Mouse (Mus musculus): ENCODE results near the gene Atraid. TPM values are rescaled to one million over a fixed set of nuclear protein-coding genes. Genes with fewer than 3 reads are reported as not detected.
"Not testable (repeated sequence)": the region's sequence is repeated elsewhere in the genome, so short reads cannot be mapped to it uniquely, and the experiment has no call there.

The Atraid gene
- total RNA-seq (2021): 10 to 100 TPM; 71.4 to 75.3 TPM
- long read RNA-seq, experiment 1, transcript Atraid-201 (7 exons, 966 nt): major isoform, 74 of 88 reads
- long read RNA-seq, experiment 1, partial matches to known transcripts: 2 of 88 reads
- long read RNA-seq, experiment 1, other reads (novel, unspliced or antisense): 5 of 88 reads
- long read RNA-seq, experiment 2, transcript Atraid-201 (7 exons, 966 nt): major isoform, 55 of 59 reads
- long read RNA-seq, experiment 2, partial matches to known transcripts: 2 of 59 reads
- long read RNA-seq, experiment 2, other reads (novel, unspliced or antisense): 1 of 59 reads

GRCm38 (mm10) chr5:31047848-31048762 lies at the start of gene Atraid:
TSS of gene Atraid (plus strand) at chr5:31048312.
- intact Hi-C loops (cut with DNase I): no loop called here
- DNase-seq (ENCODE audit: low spot score in 2 of 2): peak; percentile 98

GRCm38 (mm10) chr5:30999324-30999723 lies 48.8 kb upstream of the Atraid start:
- intact Hi-C loops (cut with DNase I): loop anchor here (5.0 kb wide), 1 partner anchor 192 kb away; no protein-coding TSS in a partner anchor
- no peak for DNase-seq (ENCODE audit: low spot score in 2 of 2)

- intact Hi-C loops (cut with DNase I): no loop called here
- no peak for DNase-seq (ENCODE audit: low spot score in 2 of 2)
Observed at GRCm38 (mm10) chr5:31000122-31000521, 48.0 kb upstream of the Atraid start.

GRCm38 (mm10) chr5:31000993-31001392 lies 47.1 kb upstream of the Atraid start:
- DNase-seq (ENCODE audit: low spot score in 2 of 2): no peak
- intact Hi-C loops (cut with DNase I): no loop called here

- intact Hi-C loops (cut with DNase I): no loop called here
- no peak for DNase-seq (ENCODE audit: low spot score in 2 of 2)
Observed at GRCm38 (mm10) chr5:31001560-31001959, 46.6 kb upstream of the Atraid start.

GRCm38 (mm10) chr5:31004184-31004583 lies 43.9 kb upstream of the Atraid start:
- intact Hi-C loops (cut with DNase I): loop anchor here (2.0 kb wide), 1 partner anchor 73 kb away; no protein-coding TSS in a partner anchor
- peak; percentile 92 to 95 for DNase-seq (ENCODE audit: low spot score in 2 of 2)

- no peak for DNase-seq (ENCODE audit: low spot score in 2 of 2)
- intact Hi-C loops (cut with DNase I): no loop called here
Observed at GRCm38 (mm10) chr5:31012737-31013136, 35.4 kb upstream of the Atraid start.

- intact Hi-C loops (cut with DNase I): no loop called here
- DNase-seq (ENCODE audit: low spot score in 2 of 2): no peak
Observed at GRCm38 (mm10) chr5:31015913-31016312, 32.2 kb upstream of the Atraid start.

- DNase-seq (ENCODE audit: low spot score in 2 of 2); intact Hi-C loops (cut with DNase I): not testable (repeated sequence)
Observed at GRCm38 (mm10) chr5:31021790-31022189, 26.3 kb upstream of the Atraid start.

- intact Hi-C loops (cut with DNase I): no loop called here
Observed at GRCm38 (mm10) chr5:31022690-31023089, 25.4 kb upstream of the Atraid start.

GRCm38 (mm10) chr5:31023254-31023653 lies 24.9 kb upstream of the Atraid start:
- no peak for DNase-seq (ENCODE audit: low spot score in 2 of 2)
- intact Hi-C loops (cut with DNase I): no loop called here

More at GRCm38 (mm10) chr5:31022690-31023089, 25.4 kb upstream of the Atraid start:
- DNase-seq (ENCODE audit: low spot score in 2 of 2): no peak

- intact Hi-C loops (cut with DNase I): no loop called here
- no peak for DNase-seq (ENCODE audit: low spot score in 2 of 2)
Observed at GRCm38 (mm10) chr5:31024641-31025040, 23.5 kb upstream of the Atraid start.

GRCm38 (mm10) chr5:31030926-31031325 lies 17.2 kb upstream of the Atraid start:
- intact Hi-C loops (cut with DNase I): no loop called here

GRCm38 (mm10) chr5:31031508-31031907 lies 16.6 kb upstream of the Atraid start:
- DNase-seq (ENCODE audit: low spot score in 2 of 2): no peak
- intact Hi-C loops (cut with DNase I): no loop called here

More at GRCm38 (mm10) chr5:31030926-31031325, 17.2 kb upstream of the Atraid start:
- DNase-seq (ENCODE audit: low spot score in 2 of 2): no peak

- no peak for DNase-seq (ENCODE audit: low spot score in 2 of 2)
- intact Hi-C loops (cut with DNase I): no loop called here
Observed at GRCm38 (mm10) chr5:31034669-31035068, 13.4 kb upstream of the Atraid start.

GRCm38 (mm10) chr5:31036556-31036955 lies 11.6 kb upstream of the Atraid start:
- DNase-seq (ENCODE audit: low spot score in 2 of 2); intact Hi-C loops (cut with DNase I): not testable (repeated sequence)

- intact Hi-C loops (cut with DNase I): no loop called here
- DNase-seq (ENCODE audit: low spot score in 2 of 2): no peak
Observed at GRCm38 (mm10) chr5:31038171-31038845, 9.8 kb upstream of the Atraid start.

GRCm38 (mm10) chr5:31046416-31046815 lies 1.7 kb upstream of the Atraid start:
- DNase-seq (ENCODE audit: low spot score in 2 of 2): no peak
- intact Hi-C loops (cut with DNase I): no loop called here

GRCm38 (mm10) chr5:31047074-31047473 lies 1.0 kb upstream of the Atraid start:
- DNase-seq (ENCODE audit: low spot score in 2 of 2): no peak
- intact Hi-C loops (cut with DNase I): no loop called here

Data from left cerebral cortex, postnatal 14 days (tissue).